Mouse (Mus musculus): ENCODE results near the gene Enox1. TPM values are rescaled to one million over a fixed set of nuclear protein-coding genes. Genes with fewer than 3 reads are reported as not detected.

Gene Enox1
- total and polyA plus RNA-seq, 3 experiments = not detected

DNA sequence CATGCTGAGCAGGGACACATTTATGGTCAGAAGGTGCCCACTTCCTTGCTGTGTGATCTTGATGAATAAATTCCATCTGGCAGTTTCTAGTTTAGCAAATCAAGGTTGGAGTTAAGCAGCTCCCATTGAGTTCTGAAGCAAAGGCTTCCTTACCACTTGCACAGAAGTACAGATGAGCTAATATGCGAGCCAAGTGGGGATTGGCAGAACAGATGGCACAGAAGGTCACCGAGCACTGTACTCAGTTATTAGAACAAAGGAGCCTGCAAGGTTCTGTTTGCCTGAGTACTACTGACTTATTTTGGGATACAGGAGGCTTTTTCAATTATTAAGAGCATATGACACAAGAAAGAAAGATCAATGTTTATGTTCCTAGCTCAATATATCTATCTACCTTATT, 100.4 kb downstream of the Enox1 start:
- no peak for DNase-seq (ENCODE audit: extremely low read depth)
- H3K27ac ChIP-seq (ENCODE audit: insufficient read depth, low read depth) = no peak overlapping the region
- dilution Hi-C loops (cut with MboI; ENCODE audit: extremely low pct_ligation_motif_present, extremely low pct_unique_long_range_greater_than_20kb, low sequenced_read_pairs) = no loop called here
- TF ChIP-seq ZNF384 (IDR thresholded peaks at IDR 0.05; ENCODE audit: low read depth, low read length) (no peak), ELF1 (IDR thresholded peaks at IDR 0.05; ENCODE audit: low read depth, low read length) (no peak), TCF12 (IDR thresholded peaks at IDR 0.05; ENCODE audit: low read depth, low read length) (no peak), NELFE (IDR thresholded peaks at IDR 0.05; ENCODE audit: low read depth, low read length) (no peak), BHLHE40 (IDR thresholded peaks at IDR 0.05; ENCODE audit: low read depth, low read length) (no peak), TBP (conservative IDR thresholded peaks at IDR 0.05; ENCODE audit: low read depth, low read length) (no peak), RAD21 (IDR thresholded peaks at IDR 0.05; ENCODE audit: low read depth, low read length) (no peak), ZC3H11A (IDR thresholded peaks at IDR 0.05; ENCODE audit: low read depth, low read length) (no peak), MAFK (IDR thresholded peaks at IDR 0.05; ENCODE audit: insufficient replicate concordance, low read length) (no peak), POLR2AphosphoS2 (IDR thresholded peaks at IDR 0.05; ENCODE audit: low read depth, low read length) (no peak)
- H3K4me2 ChIP-seq (ENCODE audit: insufficient read depth, low read depth, poor library complexity, severe bottlenecking) = no peak overlapping the region
- no peak overlapping the region for H3K9ac ChIP-seq (ENCODE audit: insufficient read depth, low read depth)
- H3K4me3 ChIP-seq (replicated peaks in 1 of 3; ENCODE audit: low read depth in 2 of 3, low read length in 2 of 3, poor library complexity in 1 of 3) = no peak overlapping the region
- in situ Hi-C loops (cut with MboI; ENCODE audit: low pct_ligation_motif_present, low pct_unique_long_range_greater_than_20kb, low sequenced_read_pairs) = no loop called here
- no peaks in the 10 kb centered on the region for H3K36me3 ChIP-seq (replicated peaks in 1 of 2; ENCODE audit: control insufficient read depth in 1 of 2, insufficient read depth in 1 of 2, low read length in 1 of 2)
- H3K4me1 ChIP-seq (ENCODE audit: control insufficient read depth in 1 of 2, insufficient read depth in 2 of 2) = no peaks in the 10 kb centered on the region
- no peaks in the 10 kb centered on the region for H3K27me3 ChIP-seq (replicated peaks)
- no peaks in the 10 kb centered on the region for H3K79me2 ChIP-seq (replicated peaks; ENCODE audit: control insufficient read depth, extremely low read depth, insufficient read depth, poor library complexity, severe bottlenecking)
- peaks cover 73% of the 10 kb centered on the region for H3K9me3 ChIP-seq (replicated peaks; ENCODE audit: low read length)

DNA sequence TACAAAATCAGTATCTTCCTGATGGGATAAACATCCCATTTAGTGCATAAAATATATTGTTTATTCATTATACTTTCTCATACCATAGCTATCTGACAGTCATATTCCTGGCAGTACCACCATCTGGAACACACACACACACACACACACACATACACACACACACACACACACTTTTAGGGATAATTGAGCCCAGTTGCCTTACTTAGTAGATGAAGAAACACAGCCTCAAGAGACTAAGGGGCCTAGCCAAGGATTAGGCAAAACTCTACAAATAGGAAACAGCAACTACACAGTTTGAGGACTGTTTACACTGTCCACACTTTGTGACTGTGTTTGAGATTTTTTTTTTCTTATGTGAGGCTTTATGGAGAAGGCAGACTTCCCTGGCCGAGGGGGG, 100.9 kb downstream of the Enox1 start:
- Histone ChIP-seq H3K27ac (ENCODE audit: insufficient read depth, low read depth) (no peak overlapping the region), H3K4me2 (ENCODE audit: insufficient read depth, low read depth, poor library complexity, severe bottlenecking) (no peak overlapping the region), H3K79me2 (replicated peaks; ENCODE audit: control insufficient read depth, extremely low read depth, insufficient read depth, poor library complexity, severe bottlenecking) (no peaks in the 10 kb centered on the region), H3K4me1 (ENCODE audit: control insufficient read depth in 1 of 2, insufficient read depth in 2 of 2) (no peaks in the 10 kb centered on the region), H3K9me3 (replicated peaks; ENCODE audit: low read length) (peaks cover 75% of the 10 kb centered on the region), H3K4me3 (replicated peaks in 1 of 3; ENCODE audit: low read depth in 2 of 3, low read length in 2 of 3, poor library complexity in 1 of 3) (no peak overlapping the region), H3K36me3 (replicated peaks in 1 of 2; ENCODE audit: control insufficient read depth in 1 of 2, insufficient read depth in 1 of 2, low read length in 1 of 2) (no peaks in the 10 kb centered on the region), H3K9ac (ENCODE audit: insufficient read depth, low read depth) (no peak overlapping the region), H3K27me3 (replicated peaks) (no peaks in the 10 kb centered on the region)
- in situ Hi-C loops (cut with MboI; ENCODE audit: low pct_ligation_motif_present, low pct_unique_long_range_greater_than_20kb, low sequenced_read_pairs) (no loop called here), dilution Hi-C loops (cut with MboI; ENCODE audit: extremely low pct_ligation_motif_present, extremely low pct_unique_long_range_greater_than_20kb, low sequenced_read_pairs) (no loop called here)
- TF ChIP-seq ELF1 (IDR thresholded peaks at IDR 0.05; ENCODE audit: low read depth, low read length) = no peak
- TF ChIP-seq ZNF384 (IDR thresholded peaks at IDR 0.05; ENCODE audit: low read depth, low read length) = no peak
- TF ChIP-seq ZC3H11A (IDR thresholded peaks at IDR 0.05; ENCODE audit: low read depth, low read length) = no peak
- no peak for TF ChIP-seq ZMIZ1 (IDR thresholded peaks at IDR 0.05; ENCODE audit: low read depth, low read length)
- no peak for TF ChIP-seq MAFK (IDR thresholded peaks at IDR 0.05; ENCODE audit: insufficient replicate concordance, low read length)
- no peak for TF ChIP-seq MEF2A (IDR thresholded peaks at IDR 0.05; ENCODE audit: borderline replicate concordance, low read depth, low read length)
- no peak for TF ChIP-seq BHLHE40 (IDR thresholded peaks at IDR 0.05; ENCODE audit: low read depth, low read length)
- TF ChIP-seq MAX (IDR thresholded peaks at IDR 0.05; ENCODE audit: low read length) = no peak
- no peak for TF ChIP-seq SMC3 (IDR thresholded peaks at IDR 0.05; ENCODE audit: low read depth, low read length)
- no peak for TF ChIP-seq MAZ (IDR thresholded peaks at IDR 0.05; ENCODE audit: low read depth, low read length)
- no peak for TF ChIP-seq PAX5 (IDR thresholded peaks at IDR 0.05; ENCODE audit: low read length)
- DNase-seq (ENCODE audit: extremely low read depth) = no peak
